Mouse (Mus musculus): ENCODE data around the gene Prkag3.

Prkag3 gene

GRCm38 (mm10) chr1:74770727-74771466 is 21.9 kb upstream of the Prkag3 start:
- no peak for ATAC-seq (ENCODE audit: insufficient number of reproducible peaks, low FRiP score, low TSS enrichment)

GRCm38 (mm10) chr1:74763081-74763480 is 14.1 kb upstream of the Prkag3 start:
- ATAC-seq (ENCODE audit: insufficient number of reproducible peaks, low FRiP score, low TSS enrichment): no peak

GRCm38 (mm10) chr1:74759773-74760172 is 10.8 kb upstream of the Prkag3 start:
- ATAC-seq (ENCODE audit: insufficient number of reproducible peaks, low FRiP score, low TSS enrichment): no peak

DNA sequence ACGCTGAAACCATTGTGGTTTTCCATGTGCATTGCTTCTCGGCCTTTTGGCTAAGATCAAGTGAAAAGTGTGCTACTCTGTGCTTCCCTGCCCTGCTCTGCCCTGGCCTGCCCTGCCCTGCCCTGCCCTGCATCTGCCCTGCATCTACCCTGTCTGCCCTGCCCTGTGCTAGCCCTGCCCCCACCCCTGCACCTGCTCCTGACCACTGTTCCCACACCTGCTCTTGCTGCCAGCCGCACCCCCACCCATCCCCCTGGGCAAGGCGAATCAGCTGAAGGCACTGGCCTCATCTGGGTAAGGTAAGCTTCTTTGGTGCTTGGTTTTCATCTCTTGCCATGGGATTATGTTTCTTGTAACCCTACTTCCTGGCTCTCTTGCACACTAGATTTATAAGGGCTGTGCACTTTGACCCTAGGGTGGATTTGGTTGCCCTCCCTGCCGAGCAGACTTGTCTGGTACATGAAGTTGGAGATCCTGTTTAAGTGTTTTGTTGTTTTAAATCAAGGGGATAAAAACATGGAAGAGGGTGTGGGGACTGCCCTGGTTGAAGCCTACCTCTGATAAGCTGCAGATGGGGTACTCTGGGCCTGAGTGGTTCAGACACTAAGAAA is 5.3 kb upstream of the Prkag3 start:
- ATAC-seq (ENCODE audit: insufficient number of reproducible peaks, low FRiP score, low TSS enrichment): no peak

DNA sequence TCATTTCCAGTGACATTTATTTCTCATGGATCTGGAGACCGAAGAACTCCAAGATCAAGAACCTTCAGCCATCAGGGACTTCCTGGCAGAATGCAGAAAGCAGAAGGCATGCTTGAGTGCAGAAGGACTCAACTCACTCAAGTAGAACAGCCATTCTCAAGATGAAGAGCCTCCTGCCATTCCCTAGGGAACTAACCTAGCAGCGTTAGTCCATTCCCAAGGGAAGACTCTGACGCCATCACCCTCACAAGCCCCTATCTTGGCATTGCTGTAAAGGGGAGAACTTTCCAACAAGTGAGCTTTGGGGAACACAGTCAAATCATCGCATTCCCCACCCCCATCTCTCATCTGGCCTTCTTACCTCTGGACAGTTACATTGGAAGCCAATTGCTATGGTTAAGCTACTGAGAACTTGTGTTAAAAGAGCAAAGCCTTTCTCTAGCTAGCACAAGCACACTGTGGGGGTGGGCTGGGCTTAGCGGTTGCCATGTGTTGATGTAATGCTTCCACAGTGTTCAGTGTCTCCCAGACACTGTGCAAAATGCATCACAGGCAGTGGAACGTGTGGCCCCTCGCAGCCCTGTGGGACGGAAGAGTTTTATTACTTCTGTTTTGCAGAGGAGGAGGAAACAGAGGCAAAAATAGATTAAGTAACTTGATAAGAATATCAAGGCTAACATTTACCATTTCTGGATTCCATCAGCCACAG is 4.4 kb upstream of the Prkag3 start:
- ATAC-seq (ENCODE audit: insufficient number of reproducible peaks, low FRiP score, low TSS enrichment): no peak

DNA sequence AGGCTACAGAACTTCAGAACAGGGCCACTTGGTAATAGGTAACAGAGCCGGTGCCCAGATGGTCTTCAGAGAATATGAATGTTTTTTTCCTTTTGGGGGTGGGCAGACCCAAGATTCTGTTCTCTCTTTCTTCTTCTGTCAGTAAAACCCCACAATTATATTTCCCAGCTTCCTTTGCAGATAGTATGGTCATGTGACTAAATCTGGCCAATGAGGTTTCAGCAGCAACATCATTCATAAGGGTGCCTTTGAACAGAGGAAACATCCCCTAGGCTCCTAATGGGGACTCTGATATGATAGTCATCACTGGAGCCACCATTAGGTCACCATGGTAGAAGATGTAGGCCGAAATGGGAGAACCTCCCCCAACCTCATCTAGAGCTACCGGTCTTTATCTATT is 3.8 kb upstream of the Prkag3 start:
- ATAC-seq (ENCODE audit: insufficient number of reproducible peaks, low FRiP score, low TSS enrichment): no peak

GRCm38 (mm10) chr1:74752150-74752549 is 3.1 kb upstream of the Prkag3 start:
- ATAC-seq (ENCODE audit: insufficient number of reproducible peaks, low FRiP score, low TSS enrichment): no peak

DNA sequence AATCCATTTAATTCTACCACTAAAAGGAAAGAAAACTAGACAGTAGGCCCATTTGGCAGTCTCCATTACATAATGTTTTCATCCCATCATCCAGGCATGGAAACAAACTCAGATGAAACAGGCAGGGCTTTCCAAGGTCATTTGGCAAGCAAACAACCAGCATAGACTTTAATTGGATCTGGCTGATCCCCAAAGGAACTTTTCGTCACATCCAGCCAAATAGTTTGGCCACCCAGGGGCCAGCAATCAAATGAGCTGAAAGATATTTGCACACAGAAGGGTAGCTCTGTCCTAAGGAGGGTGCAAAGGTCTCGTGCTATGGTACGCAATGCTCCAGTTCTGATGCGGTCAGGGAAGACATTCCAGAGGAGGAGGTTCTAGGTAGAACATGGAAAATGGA is 1.7 kb upstream of the Prkag3 start:
- ATAC-seq (ENCODE audit: insufficient number of reproducible peaks, low FRiP score, low TSS enrichment): no peak

GRCm38 (mm10) chr1:74749301-74749700 is 280 bp upstream of the Prkag3 start:
- ATAC-seq (ENCODE audit: insufficient number of reproducible peaks, low FRiP score, low TSS enrichment): no peak

DNA sequence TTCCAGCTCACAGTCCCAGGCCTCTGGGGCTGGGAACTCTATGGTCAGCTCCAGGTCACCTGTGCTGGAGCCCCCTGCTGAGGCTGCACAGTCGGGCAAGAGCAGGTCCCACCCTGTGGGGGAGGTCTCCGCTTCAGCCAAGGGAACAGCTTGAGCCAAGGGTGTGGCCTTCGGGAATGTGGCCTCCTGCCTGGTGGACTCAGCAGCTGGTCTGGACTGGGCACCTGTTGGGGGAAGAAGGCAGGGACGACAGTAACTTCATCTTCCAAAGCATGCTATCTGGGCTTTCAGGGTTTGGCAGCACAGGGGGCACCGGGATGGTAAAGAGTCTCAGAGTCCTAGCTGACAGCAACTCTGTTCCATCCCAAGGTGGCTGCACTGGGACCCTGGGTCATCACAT is 1.7 kb downstream of the Prkag3 start:
- no peak for ATAC-seq (ENCODE audit: insufficient number of reproducible peaks, low FRiP score, low TSS enrichment)

GRCm38 (mm10) chr1:74740846-74741245 is 8.2 kb downstream of the Prkag3 start:
- ATAC-seq (ENCODE audit: insufficient number of reproducible peaks, low FRiP score, low TSS enrichment): no peak

- ATAC-seq (ENCODE audit: insufficient number of reproducible peaks, low FRiP score, low TSS enrichment): no peak
Measured at GRCm38 (mm10) chr1:74737500-74737899, 11.5 kb downstream of the Prkag3 start.

- ATAC-seq (ENCODE audit: insufficient number of reproducible peaks, low FRiP score, low TSS enrichment): no peak
Measured at GRCm38 (mm10) chr1:74736977-74737376, 12.0 kb downstream of the Prkag3 start.

GRCm38 (mm10) chr1:74728446-74728845 is 20.6 kb downstream of the Prkag3 start:
- no peak for ATAC-seq (ENCODE audit: insufficient number of reproducible peaks, low FRiP score, low TSS enrichment)

DNA sequence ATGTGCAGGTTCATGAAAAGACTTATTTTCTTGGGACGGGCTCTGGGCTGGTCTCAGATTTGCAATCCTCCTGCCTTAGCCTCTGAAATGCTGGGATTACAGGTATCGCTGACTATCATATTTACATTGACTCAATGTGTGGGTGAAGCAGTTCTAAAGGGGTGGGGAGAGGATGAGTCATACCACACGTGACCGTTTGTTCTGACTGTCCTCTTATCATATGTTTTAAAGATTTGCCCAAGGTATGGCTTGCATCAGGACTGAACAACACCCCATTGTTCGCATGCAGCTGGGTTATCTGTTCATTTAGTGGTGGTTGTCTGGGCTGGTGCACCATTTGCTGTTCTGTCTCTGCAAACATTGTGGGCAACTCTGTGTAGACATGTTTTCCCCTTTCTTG is 22.3 kb downstream of the Prkag3 start:
- ATAC-seq (ENCODE audit: insufficient number of reproducible peaks, low FRiP score, low TSS enrichment): no peak

DNA sequence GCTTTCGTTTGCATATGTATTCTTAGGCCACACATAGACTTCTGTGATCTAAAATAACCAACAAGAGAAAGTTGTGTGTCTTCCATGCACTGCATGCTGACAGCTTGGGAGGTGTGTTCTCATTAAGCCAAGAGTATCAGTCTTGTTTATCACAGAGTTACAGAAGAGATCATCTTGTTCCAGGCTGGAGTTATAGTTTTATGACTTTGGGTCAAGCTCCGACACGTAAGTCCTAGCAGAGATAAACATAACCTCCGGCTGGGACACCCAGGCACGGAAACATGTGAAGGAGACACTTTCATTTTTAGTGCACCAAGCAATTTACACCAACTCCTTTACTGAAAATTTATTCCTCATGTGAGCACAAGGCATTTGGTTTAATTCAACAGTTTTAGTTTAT is 22.9 kb downstream of the Prkag3 start:
- ATAC-seq (ENCODE audit: insufficient number of reproducible peaks, low FRiP score, low TSS enrichment): no peak

GRCm38 (mm10) chr1:74723748-74724147 is 25.3 kb downstream of the Prkag3 start:
- ATAC-seq (ENCODE audit: insufficient number of reproducible peaks, low FRiP score, low TSS enrichment): no peak

- no peak for ATAC-seq (ENCODE audit: insufficient number of reproducible peaks, low FRiP score, low TSS enrichment)
Measured at GRCm38 (mm10) chr1:74721657-74722056, 27.4 kb downstream of the Prkag3 start.

DNA sequence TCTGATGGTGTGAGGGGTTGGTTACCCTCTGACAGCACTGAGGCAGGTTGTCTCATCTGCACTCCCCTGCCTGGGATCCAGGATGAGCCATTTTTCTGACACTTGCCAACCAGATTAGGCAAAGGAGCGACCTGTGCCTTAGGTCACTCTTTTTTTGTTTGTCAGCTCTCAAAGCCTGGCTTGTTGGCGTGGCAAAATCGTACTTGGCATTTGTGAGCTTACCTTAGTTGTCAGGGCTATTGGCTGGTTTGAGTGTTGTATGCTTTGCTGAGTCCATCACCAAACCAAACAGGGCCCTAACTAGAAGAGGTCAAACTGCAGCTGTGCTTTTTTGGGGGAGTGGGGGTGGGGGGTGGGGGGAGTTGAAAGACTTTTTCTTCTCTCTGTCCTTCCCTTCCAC is 29.7 kb downstream of the Prkag3 start:
- no peak for ATAC-seq (ENCODE audit: insufficient number of reproducible peaks, low FRiP score, low TSS enrichment)

GRCm38 (mm10) chr1:74718113-74718512 is 30.9 kb downstream of the Prkag3 start:
- ATAC-seq (ENCODE audit: insufficient number of reproducible peaks, low FRiP score, low TSS enrichment): no peak

GRCm38 (mm10) chr1:74715886-74716285 is 33.1 kb downstream of the Prkag3 start:
- no peak for ATAC-seq (ENCODE audit: insufficient number of reproducible peaks, low FRiP score, low TSS enrichment)

- no peak for ATAC-seq (ENCODE audit: insufficient number of reproducible peaks, low FRiP score, low TSS enrichment)
Measured at GRCm38 (mm10) chr1:74715468-74715867, 33.6 kb downstream of the Prkag3 start.
